Mouse (Mus musculus): ENCODE measurements around the gene Krt71. TPM values are rescaled to one million over a fixed set of nuclear protein-coding genes. Genes with fewer than 3 reads are reported as not detected.
A peak's percentile ranks its signal among the peaks of the same experiment; 100 is the strongest.
"Not testable (repeated sequence)": the region's sequence is repeated elsewhere in the genome, so short reads cannot be mapped to it uniquely, and the experiment has no call there.

The Krt71 gene
- not detected for total RNA-seq (2022)

DNA sequence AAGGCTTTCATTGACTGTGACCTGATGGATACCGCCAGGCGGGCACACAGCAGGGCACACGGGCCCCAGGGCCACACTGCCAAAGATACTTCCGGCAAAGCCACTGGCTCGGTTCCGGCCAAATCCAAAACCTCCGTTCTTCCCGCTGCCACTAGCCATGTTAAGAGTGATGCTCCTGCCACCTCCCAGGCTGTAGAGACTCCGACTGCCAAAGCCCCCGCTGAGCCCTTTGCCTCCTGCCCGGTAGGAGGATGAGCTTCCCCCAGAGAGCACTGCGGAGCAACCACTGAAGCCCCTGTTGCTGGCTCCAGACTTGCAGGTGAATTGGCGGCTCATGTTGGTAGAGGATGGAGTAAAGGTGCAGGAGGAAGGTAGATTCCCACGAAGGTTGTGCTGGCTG lies at the start of gene Krt71:
Gene Krt71 (minus strand): TSS at position 399 of the 400 bp plus-strand sequence.
- DNase-seq (ENCODE audit: low spot score in 2 of 2), result no peak

DNA sequence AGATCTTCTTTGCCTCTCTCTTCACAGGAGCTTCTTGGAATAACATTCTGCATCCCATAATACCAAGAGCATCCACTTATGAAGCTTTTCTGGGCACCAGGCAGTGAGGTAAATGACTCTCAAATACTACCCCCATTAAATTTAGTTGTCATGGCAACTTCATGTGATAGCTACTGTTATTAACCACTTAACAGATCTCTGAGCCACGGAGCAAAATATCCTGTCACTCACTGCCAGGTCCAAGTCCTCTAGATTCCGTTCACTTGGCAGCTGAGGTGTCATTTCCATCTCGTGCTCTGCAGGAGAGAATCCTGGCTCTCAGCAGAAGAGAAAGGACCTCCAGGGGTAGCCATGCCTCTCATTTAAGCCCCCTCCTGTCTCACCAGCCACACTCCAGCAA lies 48.0 kb upstream of the Krt71 start:
- DNase-seq (ENCODE audit: low spot score in 2 of 2), result no peak

DNA sequence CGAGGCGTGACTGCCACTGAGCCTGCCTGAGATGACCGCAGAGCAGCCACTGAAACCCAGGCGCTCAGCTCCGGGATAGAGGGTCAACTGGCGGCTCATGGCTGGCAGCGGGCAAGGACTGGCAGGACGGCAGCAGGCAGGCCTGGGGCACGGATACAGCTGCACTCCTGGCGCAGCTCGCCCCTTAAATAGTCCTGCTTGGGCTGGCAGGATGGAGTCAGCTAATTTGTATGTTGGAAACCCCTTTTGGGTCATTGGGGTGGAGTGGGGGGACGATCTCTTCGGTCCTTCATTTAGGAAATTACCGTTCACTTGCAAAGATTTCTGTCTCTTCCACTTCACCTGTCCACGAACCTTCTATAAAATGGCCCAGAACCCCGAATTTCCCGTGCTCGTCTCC lies 43.5 kb upstream of the Krt71 start, which contains the start of gene Krt72:
Gene Krt72 (minus strand): TSS at position 101 of the 400 bp plus-strand sequence.
- no peak for DNase-seq (ENCODE audit: low spot score in 2 of 2)

DNA sequence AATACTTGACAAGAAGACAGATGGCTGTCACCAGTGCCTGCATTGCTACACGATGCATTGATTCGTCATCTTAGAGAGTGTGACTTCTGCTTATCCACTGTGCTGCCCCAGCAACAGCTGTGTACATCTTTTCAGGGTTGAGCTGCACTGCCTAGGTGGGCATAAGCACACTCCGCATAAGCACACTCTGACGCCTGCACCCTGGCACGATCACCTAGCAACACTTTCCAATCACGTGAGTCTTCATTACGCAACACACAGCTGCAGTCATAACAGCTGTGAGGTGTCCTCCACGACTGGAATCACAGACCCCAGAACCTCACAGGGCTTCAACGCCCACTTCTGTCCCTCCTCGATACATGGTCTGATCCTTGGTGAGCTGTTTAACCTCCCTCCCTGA lies 30.5 kb upstream of the Krt71 start:
- DNase-seq (ENCODE audit: low spot score in 2 of 2), result no peak

DNA sequence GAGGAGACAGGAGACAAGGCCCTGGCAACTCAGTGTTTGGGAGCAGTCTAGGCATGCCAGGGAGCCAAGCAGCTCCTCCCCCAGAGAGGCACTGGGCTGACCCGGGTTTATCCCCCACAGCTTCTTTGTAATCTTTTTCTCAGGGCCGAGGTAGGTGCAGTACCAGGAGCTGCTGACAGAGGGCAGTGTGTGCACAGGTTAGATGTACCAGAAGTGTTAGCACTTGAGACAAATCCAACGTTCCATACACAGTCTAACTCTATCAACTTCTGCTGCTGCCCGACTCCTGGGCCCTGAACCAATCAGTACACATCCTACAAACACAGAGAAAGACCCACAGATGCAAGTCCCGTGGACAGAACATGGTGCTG lies 29.8 kb upstream of the Krt71 start:
- peak; percentile 74 to 79 for DNase-seq (ENCODE audit: low spot score in 2 of 2)

DNA sequence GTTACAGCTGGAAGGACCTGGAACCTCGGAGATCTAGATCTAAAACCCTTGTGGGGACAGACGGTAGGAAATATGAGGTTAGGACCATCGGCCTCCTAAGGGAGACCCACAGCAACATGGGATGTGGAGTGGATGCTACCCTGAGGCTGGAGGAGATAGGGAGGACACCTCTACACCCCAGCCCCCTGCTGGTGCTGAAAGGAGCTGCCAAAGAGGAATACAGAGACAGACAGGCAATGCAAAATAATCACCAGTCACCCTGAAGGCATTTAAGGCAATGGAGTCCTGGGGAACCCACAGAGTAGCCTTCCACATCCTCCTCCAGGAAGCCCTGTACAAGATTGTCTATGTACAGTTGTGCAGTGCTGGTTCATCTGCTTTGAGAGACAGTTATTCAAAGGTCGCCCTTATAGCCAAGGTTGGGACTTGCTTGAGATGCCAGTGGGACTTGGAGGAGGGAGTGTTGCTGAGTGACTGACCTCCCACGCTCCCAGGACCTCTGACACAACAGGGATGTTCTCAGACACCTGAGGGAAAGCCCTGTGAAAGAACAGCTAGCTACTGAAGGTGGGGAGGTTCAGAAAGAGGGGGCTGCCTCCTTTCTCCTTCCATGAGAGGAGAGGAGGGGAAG lies 29.3 kb upstream of the Krt71 start:
- DNase-seq (ENCODE audit: low spot score in 2 of 2), result no peak

DNA sequence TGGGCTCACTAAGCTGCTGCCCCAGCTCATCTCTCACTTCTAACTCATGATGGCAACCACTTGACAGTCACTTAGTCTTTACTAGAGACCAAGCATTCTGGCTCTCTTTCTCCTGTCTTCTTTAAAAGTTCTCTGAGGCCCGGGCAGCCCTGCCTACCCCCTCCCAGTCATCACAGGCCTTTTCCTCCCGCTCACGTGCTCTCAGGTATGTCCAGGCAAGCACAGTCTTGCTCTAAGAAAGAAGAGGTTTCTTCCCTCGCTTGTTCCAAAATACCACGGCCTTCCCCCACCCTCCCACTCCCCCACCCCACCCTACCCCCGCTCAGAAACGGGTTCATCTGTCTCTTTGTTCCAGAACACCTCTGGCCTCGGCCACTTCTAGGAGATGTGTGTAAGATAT lies 27.3 kb upstream of the Krt71 start:
- DNase-seq (ENCODE audit: low spot score in 2 of 2), result no peak

DNA sequence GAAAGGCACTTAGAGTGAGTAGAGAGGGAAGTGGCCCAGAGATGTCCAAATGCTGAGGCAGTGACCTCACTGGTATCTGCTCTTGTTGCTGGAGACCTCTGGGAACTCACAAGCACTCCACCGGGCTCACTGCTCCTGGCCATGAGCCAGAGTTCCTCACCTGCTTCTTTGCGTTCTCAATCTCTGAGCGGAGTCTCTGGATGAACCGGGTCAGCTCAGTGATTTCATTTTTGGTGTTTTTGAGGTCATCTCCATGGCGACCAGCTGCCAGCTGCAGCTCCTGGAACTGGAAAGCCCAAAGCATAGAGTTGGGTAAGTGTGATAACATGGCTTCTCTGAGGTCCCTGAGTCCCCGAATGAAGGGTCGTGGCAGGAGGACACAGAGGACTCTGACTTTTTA lies 5.1 kb downstream of the Krt71 start:
- no peak for DNase-seq (ENCODE audit: low spot score in 2 of 2)

DNA sequence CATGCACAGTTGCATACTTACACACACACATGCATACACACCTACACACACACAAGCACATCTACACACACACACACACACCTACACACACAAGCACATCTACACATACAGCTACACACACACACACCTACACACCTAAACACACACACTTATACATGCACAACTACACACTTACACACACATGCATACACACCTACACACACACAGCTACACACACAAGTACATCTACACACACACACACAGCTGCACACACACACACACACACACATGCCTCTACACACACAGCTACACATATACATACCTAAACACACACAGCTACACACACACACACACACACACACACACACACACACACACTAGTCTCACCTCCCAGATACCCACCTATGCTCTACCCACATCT lies 12.3 kb downstream of the Krt71 start:
- DNase-seq (ENCODE audit: low spot score in 2 of 2), result no peak

DNA sequence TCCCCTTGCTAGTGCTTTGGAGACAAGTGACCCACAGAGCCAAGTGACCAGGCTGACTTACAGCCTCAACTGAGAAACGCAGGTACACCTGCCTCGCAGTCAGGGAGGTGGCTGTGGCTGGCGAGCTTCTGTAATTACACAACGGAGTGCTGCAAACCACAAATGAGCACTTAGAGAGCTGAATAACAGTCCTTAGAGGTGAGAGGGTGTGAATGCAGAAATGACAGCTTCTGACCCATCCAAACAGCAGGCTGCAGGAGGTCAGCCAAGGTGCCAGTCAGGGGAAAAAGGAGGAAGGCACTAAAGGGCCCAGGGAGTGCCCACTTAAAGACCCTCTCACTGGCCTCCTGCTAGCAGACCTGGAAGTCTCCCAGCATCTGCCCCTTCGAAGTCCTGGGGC lies 18.2 kb downstream of the Krt71 start:
- DNase-seq (ENCODE audit: low spot score in 2 of 2), result no peak

DNA sequence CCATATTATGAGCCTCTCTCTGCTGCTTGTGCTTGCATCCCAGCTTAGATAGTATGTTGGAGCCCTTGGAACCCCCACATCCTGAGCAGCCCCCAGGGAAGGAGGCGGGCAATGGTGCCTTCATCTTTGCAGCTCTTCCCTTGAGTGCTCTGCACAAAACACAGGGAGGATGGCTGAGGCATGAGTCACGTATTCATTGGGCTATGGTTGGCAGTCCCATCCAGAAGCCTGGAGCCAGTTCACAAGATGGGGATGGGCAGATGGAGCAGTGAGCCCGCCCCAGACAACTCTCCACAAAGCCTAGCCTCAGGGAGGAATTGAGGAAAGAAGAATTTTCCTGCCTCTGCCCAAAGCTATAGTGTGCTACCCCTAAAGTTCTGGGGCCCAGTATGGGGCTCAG lies 27.1 kb downstream of the Krt71 start:
- DNase-seq (ENCODE audit: low spot score in 2 of 2), result no peak

DNA sequence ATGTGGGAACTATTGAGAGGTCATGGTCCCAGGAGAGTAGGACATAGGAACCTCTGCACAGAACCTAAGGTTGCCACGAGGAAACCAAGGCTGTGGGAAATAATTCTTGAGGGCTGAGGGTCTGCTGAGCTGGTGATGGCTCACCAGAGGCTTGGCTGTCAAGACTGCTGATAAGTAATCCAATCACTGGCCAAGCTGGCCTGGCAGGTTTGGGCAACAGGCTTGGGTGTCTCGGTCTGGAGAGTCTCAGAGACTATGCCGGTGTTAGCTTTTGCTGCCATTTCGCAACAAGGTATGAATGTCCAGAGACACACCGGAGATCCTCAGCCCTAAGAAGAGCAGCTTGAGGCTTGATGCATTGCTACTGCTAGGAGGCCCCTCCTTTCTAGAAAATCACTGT lies 28.6 kb downstream of the Krt71 start:
- no peak for DNase-seq (ENCODE audit: low spot score in 2 of 2)

DNA sequence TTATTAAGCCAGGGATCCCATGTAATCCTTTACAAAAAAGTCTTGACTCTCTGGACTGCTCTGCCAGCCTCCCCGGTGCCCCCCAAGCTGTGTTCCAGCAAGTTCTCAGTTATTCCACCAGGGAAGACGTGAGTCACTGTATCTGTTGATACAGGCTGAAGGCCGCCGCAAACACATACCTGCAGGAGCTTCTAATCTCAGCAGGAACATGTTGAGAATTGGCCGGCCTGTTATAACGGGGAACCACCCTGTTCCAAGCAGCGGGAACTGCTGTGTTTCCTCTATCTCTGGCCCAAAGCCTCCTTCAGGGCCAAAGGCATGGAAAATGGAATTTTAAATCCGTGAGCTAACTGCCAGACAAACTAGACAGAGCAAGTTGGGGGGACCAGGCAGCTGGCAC lies 29.2 kb downstream of the Krt71 start:
- DNase-seq (ENCODE audit: low spot score in 2 of 2), result no peak

DNA sequence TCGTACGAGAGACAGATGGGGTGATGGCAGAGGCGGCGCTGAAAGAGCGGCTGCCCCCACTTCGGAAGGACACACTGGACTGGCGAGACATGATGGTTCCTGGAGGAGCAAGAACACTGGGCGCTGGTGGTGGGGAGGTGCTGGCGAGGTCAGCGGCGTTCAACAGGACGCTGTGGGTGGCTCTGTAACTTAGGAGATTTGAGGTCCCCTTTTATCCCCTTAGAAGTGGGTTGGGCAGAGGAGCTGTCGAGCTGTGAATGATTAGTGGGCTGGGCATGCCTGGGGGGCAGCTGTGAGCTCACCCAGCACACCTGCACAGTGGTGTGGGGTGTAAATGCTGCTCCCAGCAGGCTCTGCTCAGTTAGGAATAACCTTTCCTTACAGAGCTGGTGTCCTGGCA lies 30.2 kb downstream of the Krt71 start, which contains the start of gene Krt5:
Gene Krt5 (minus strand): TSS at position 179 of the 400 bp plus-strand sequence.
- no peak for DNase-seq (ENCODE audit: low spot score in 2 of 2)

DNA sequence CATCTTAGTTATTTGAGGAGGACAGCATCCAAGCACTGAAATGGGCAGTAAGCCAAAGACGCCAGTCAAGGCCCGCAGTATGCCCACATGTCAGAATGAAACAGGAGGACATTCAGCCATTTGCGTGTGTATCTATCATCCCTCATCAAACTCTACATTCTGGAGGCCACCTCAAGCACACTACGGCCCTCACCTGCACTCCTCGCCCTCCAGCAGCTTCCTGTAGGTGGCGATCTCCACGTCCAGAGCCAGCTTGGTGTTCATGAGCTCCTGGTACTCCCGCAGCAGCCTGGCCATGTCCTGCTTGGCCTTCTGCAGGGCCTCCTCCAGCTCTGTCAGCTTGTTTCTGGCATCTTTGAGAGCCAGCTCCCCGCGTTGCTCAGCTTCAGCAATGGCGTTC lies 34.2 kb downstream of the Krt71 start:
- DNase-seq (ENCODE audit: low spot score in 2 of 2), result no peak

DNA sequence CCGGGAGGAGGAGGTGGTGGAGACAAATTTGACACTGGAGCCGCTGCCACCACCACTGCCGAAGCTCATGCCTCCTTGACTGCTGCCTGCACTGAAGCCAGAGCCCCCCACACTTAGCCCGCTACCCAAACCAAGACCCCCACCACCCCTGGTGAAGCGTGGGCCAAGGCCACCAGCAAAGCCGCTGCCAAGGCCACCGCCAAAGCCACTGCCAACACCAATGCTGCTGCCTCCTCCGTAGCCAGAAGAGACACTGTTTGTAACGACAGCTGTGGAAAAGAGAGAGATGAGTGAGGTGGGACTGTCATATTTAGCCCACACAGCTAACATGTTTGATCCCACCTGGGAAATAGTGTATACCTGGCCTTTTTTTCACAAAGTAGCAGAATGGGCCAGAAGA lies 35.5 kb downstream of the Krt71 start:
- no peak for DNase-seq (ENCODE audit: low spot score in 2 of 2)

DNA sequence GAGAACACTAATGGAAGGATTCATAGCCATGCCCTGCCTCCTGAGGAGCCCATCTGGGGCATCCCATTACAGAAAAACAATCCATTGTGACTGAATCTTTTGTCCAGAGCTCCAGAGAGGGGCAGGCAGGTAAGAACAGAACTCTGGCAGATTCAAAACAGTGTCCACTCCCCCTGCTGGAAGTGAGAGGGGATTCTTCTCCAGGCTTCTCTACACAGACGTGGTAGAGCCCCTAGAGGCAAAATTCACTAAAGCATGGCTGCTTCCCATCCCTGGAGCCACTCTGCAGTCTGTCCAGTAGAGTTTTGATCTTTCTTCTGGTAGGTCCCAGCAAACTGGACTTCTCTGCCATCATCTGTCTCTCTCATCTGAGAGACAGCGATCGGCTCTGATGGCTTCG lies 38.8 kb downstream of the Krt71 start:
- DNase-seq (ENCODE audit: low spot score in 2 of 2), result no peak

DNA sequence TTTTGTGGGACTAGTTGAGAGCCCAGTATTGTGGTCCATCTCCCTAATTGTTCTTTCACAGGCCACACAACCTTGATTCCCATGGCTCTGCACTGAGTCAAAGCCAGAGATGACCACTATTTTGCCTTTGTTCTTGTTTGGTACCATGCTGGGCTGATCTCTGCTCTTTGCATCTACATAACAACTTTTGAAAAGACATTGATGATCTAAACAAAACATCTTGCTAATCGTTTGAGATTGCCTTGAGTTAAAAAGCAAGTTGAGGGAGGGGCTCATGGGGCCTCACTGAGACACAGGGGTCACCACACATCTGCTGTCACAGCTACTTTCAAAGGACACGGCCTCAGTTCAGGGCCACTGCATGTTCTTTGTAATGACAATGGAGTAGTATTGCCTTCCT lies 40.5 kb downstream of the Krt71 start:
- DNase-seq (ENCODE audit: low spot score in 2 of 2), result no peak

DNA sequence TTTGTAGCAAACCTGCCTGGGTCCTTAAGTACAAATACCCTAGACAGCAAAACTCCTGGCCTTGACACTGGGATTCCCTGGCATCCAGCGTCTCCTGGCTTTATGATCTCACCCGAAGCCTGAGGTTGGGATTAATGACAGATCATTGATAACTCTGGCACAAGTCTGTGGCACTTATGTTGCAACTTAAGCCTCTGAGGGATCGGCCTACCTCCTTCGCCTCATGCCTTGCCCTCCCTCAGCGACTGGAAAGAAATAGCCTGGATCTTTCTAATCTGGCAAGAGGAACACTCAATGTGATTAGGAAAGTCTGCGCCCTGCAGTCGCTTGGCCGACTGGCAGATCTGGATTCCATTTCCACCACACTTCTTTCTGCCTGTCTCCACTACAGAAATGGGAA lies 43.0 kb downstream of the Krt71 start:
- no peak for DNase-seq (ENCODE audit: low spot score in 2 of 2)

DNA sequence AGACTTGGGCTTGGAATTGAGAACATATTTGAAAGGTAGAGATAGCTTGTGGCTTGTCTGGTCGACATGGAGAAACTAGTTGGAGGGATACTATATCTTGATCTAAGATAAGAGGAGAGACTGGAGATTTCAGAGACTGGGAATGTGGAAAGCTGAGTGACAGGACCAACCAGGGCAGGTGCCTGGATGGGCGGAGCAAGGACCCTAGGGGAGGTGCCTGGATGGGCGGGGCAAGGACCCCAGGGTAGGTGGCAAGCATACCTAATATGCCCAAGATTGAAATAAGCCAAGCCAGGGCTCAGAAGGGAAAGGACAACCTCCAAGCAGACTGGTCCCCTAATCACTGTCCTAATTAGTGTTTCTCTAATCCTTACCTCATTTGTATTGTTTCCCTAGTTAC lies 43.7 kb downstream of the Krt71 start:
- no peak for DNase-seq (ENCODE audit: low spot score in 2 of 2)

DNA sequence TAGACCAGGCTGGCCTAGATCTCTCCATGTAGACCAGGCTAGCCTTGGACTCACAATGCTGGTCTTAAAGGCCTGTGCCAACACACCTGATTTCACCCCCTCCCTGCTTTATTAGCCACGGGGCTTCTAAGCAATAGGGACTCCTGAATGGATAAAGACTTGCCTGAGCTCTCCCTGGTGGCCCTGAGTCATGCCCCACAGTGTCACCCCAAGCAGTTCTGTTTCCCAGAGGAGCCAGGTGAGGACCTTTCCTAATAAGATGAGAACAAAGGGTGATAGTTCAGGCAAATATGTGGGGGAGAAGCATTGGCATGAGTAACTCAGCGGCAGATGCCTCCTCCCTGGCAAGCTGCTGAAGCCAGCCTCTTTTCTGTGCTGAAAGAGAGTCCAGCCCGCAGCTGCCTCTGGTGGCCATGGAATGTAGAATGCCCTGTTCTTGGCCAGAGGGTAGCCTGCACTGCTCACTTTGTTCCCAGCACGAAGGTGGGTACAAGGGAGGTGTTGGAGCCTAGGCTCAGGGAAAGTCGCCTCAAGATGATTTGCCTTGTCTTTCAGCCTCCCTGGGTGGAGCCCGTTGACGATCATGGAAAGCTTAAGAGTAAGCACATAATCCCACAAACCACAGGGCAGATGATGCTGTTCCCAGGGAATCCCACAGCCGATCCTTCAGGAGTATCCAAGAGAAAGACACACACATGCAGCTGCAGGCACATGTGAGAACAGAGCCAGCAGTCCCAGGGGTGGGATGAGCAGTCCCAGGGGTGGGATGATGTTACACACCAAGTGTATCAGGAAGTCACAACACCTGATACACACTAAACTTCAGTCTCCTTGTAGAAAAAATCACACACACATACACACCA lies 45.4 kb downstream of the Krt71 start:
- no peak for DNase-seq (ENCODE audit: low spot score in 2 of 2)

DNA sequence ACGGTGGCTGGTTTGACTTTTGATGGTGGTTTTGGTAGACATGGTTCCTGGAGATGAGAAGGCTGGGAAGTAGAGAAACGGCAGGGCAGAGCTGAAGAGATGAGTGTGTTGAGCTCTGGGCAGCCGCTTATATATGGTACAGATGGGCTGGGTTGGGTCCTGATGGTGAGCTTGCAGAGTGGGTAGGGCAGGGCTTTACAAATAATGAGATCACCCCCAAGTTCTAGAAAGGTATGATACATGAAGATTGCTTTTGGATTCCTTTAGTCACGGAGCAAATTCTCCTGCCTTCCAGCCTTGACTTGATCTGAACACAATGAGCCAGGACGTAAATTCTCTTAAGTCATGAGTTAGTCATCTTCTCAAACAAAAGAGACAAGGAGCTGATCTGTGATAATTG lies 48.7 kb downstream of the Krt71 start, which contains the start of gene Krt6a:
Gene Krt6a (minus strand): TSS at position 101 of the 400 bp plus-strand sequence.
- DNase-seq (ENCODE audit: low spot score in 2 of 2), result no peak

DNA sequence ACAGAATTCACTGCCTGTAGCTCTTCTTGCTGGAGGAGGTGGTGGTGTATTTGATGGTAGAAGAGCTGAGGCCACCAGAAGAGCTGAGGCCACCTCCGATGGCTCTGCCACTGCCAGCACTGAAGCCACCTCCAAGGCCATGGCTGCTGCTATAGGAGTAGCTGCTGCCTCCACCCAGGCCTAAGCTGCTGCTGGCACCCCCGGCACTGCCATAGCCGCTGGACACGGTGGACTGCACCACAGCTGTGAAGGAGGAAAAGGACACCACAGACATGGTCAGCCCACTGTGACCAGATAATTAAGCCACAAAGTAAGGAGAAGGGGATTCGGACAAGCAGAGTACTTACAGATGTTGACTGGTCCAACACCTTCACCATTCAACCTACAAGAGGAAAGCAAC lies 52.4 kb downstream of the Krt71 start:
- DNase-seq (ENCODE audit: low spot score in 2 of 2), result not testable (repeated sequence)
